In genomic region chr17:44455681-44456600, GRCm38 (mm10) we compare ENCODE assay signal across 9 mouse cellular contexts.
DNase-seq lines count a peak whose midpoint lies in the region; ATAC-seq lines count a peak whose summit lies in the region.
"Had no signal": no experiment of that assay in that cellular context is flagged by ENCODE, and none has a peak within 500 bp of the region (broad histone marks: within the 10 kb centered on the region; RNA-seq: fewer than 3 reads in every experiment).

No protein-coding gene starts in this region.

- H3K9me3 ChIP-seq in liver, embryonic 12.5 days (replicated peaks) = no peaks in the 10 kb centered on the region
- H3K9me3 ChIP-seq in kidney, embryonic 15.5 days (replicated peaks) = no peaks in the 10 kb centered on the region
- H3K9me3 ChIP-seq in limb, embryonic 13.5 days = no peaks in the 10 kb centered on the region
- no peaks in the 10 kb centered on the region for H3K9me3 ChIP-seq in stomach, embryonic 16.5 days (replicated peaks; ENCODE audit: control insufficient read depth, low read length)

- H3K4me3 ChIP-seq in liver, embryonic 12.5 days = no peak overlapping the region
- H3K4me3 ChIP-seq in kidney, embryonic 15.5 days (replicated peaks) = no peak overlapping the region
- no peak overlapping the region for H3K4me3 ChIP-seq in limb, embryonic 13.5 days
- no peak overlapping the region for H3K4me3 ChIP-seq in stomach, embryonic 16.5 days (replicated peaks; ENCODE audit: low read length)

- H3K4me1 ChIP-seq in liver, embryonic 12.5 days = no peaks in the 10 kb centered on the region
- peaks cover 5% of the 10 kb centered on the region; the same call in 1 of the 2 replicates for H3K4me1 ChIP-seq in kidney, embryonic 15.5 days
- H3K4me1 ChIP-seq in limb, embryonic 13.5 days = no peaks in the 10 kb centered on the region
- H3K4me1 ChIP-seq in stomach, embryonic 16.5 days (ENCODE audit: control insufficient read depth, insufficient read depth, low read length) = no peaks in the 10 kb centered on the region

- no peaks in the 10 kb centered on the region for H3K36me3 ChIP-seq in liver, embryonic 12.5 days
- no peaks in the 10 kb centered on the region for H3K36me3 ChIP-seq in kidney, embryonic 15.5 days
- no peaks in the 10 kb centered on the region for H3K36me3 ChIP-seq in limb, embryonic 13.5 days
- no peaks in the 10 kb centered on the region for H3K36me3 ChIP-seq in stomach, embryonic 16.5 days (ENCODE audit: control insufficient read depth, insufficient read depth, low read length)
- H3K36me3 ChIP-seq: G1E had no signal

- DNase-seq in liver = peak; percentile 45
- peak; percentile 74 for DNase-seq in embryo, embryonic 9.5 days (ENCODE audit: extremely low spot score)
- peak; percentile 48 for DNase-seq in heart, adult 8-10 months (ENCODE audit: low spot score)
- peak; percentile 63 for DNase-seq in naive thymus-derived CD4-positive, alpha-beta T cell, adult 2 months (ENCODE audit: low read depth)

- 31% methylated on average over 12 of the region's 12 CpGs for WGBS in liver, embryonic 12.5 days (ENCODE audit: insufficient replicate concordance)
- WGBS in kidney, embryonic 15.5 days = 26% methylated on average over 12 of the region's 12 CpGs
- 29% methylated on average over 12 of the region's 12 CpGs for WGBS in limb, embryonic 13.5 days
- 29% methylated on average over 12 of the region's 12 CpGs for WGBS in stomach, embryonic 16.5 days

- no peak for ATAC-seq in liver, embryonic 12.5 days
- peak; percentile 70; the same call in 1 of the 2 replicates for ATAC-seq in kidney, embryonic 15.5 days (replicated peaks; ENCODE audit: low FRiP score)
- peak; percentile 78 for ATAC-seq in limb, embryonic 13.5 days (ENCODE audit: low FRiP score, low read depth)
- peak; percentile 77; the same call in 1 of the 2 replicates for ATAC-seq in stomach, embryonic 16.5 days (ENCODE audit: insufficient read depth, low FRiP score)

- H3K4me2 ChIP-seq in liver, embryonic 12.5 days = no peak overlapping the region
- 0 out of 2 replicates have a peak overlapping the region, but pooled peaks have one; percentile 32 for H3K4me2 ChIP-seq in kidney, embryonic 15.5 days
- H3K4me2 ChIP-seq in limb, embryonic 13.5 days (replicated peaks) = peak overlapping the region; percentile 38
- H3K4me2 ChIP-seq in stomach, embryonic 16.5 days (ENCODE audit: low read depth, low read length) = no peak overlapping the region

- no peak overlapping the region for H3K27ac ChIP-seq in liver, embryonic 12.5 days
- no peak overlapping the region for H3K27ac ChIP-seq in kidney, embryonic 15.5 days
- no peak overlapping the region for H3K27ac ChIP-seq in limb, embryonic 13.5 days
- H3K27ac ChIP-seq in stomach, embryonic 16.5 days (ENCODE audit: low read length) = no peak overlapping the region

- H3K9ac ChIP-seq in liver, embryonic 12.5 days = no peak overlapping the region
- H3K9ac ChIP-seq in kidney, embryonic 15.5 days = no peak overlapping the region
- no peak overlapping the region for H3K9ac ChIP-seq in limb, embryonic 13.5 days
- H3K9ac ChIP-seq in stomach, embryonic 16.5 days (ENCODE audit: low read length) = no peak overlapping the region

- H3K27me3 ChIP-seq in liver, embryonic 12.5 days (replicated peaks) = peaks cover 10% of the 10 kb centered on the region; the same call in 1 of the 2 replicates
- H3K27me3 ChIP-seq in kidney, embryonic 15.5 days = peaks cover 27% of the 10 kb centered on the region
- peaks cover 72% of the 10 kb centered on the region for H3K27me3 ChIP-seq in limb, embryonic 13.5 days
- H3K27me3 ChIP-seq in stomach, embryonic 16.5 days (ENCODE audit: control insufficient read depth, insufficient read depth, low read length) = no peaks in the 10 kb centered on the region

Comparison
In these comparisons a context has a peak if more than half of its experiments do, and no peak if none do; other contexts are left out.
1. H3K4me2 ChIP-seq: peak in kidney, embryonic 15.5 days (single experiment) and limb, embryonic 13.5 days (single experiment); none in liver, embryonic 12.5 days (single experiment) and stomach, embryonic 16.5 days (single experiment).
2. Peak in every context shown above with its lines, with median percentiles within 50 percentile points of each other: DNase-seq.